Mouse (Mus musculus): Measurements from ENCODE around the gene Slc44a4. TPM values are rescaled to one million over a fixed set of nuclear protein-coding genes. Genes with fewer than 3 reads are reported as not detected.

Slc44a4 gene
- total and polyA plus RNA-seq, 3 experiments, result 1.1 TPM; not detected in 2

DNA sequence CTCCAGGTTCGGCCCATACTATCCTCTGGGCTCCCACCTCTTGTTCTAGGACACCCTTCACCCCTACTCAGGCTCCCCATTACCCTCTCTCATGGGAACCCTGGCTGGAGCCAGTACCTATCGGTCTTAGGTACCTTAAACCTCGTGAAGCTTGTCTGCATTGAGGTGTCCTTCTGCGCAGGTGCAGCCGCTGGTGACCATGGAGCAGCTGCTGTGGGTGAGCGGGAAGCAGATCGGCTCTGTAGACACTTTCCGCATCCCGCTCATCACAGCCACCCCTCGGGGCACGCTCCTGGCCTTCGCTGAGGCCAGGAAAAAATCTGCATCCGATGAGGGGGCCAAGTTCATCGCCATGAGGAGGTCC is 17.5 kb downstream of the Slc44a4 start:
- peak overlapping the region; percentile 90 for H3K4me3 ChIP-seq
- peak overlapping the region; percentile 89 for H3K9ac ChIP-seq (ENCODE audit: low read depth, low read length)
- no peaks in the 10 kb centered on the region for H3K27me3 ChIP-seq (ENCODE audit: control insufficient read depth, insufficient read depth, low read length)
- WGBS, result 10% methylated on average over 14 of the region's 14 CpGs
- TF ChIP-seq CTCF (IDR thresholded peaks at IDR 0.05) (no peak), POLR2A (IDR thresholded peaks at IDR 0.05; ENCODE audit: insufficient read depth, low read depth, low read length) (no peak), EP300 (IDR thresholded peaks at IDR 0.05; ENCODE audit: insufficient read depth, low read depth, low read length) (no peak)
- H3K27ac ChIP-seq, result peak overlapping the region; percentile 85
- peaks cover 1% of the 10 kb centered on the region; the same call in 1 of the 2 replicates for H3K4me1 ChIP-seq (ENCODE audit: control insufficient read depth, insufficient read depth, low read length)
- H3K36me3 ChIP-seq (ENCODE audit: control insufficient read depth, insufficient read depth, low read length), result no peaks in the 10 kb centered on the region
- DNase-seq, result peak in 1 of 2 experiments; percentile 45
- no peaks in the 10 kb centered on the region for H3K79me2 ChIP-seq (replicated peaks; ENCODE audit: control insufficient read depth, insufficient read depth, low read length)
- intact Hi-C loops (cut with DNase I), result loop anchor here (2.0 kb wide), 2 partner anchors 39 to 49 kb away; partner anchors contain the start of gene Lsm2

- WGBS, result 50% methylated on average over 8 of the region's 8 CpGs
- peak overlapping the region; percentile 85 for H3K27ac ChIP-seq
- H3K9ac ChIP-seq (ENCODE audit: low read depth, low read length), result peak overlapping the region; percentile 89; the same call in 1 of the 2 replicates
These were observed 18.0 kb downstream of the Slc44a4 start for GRCm38 (mm10) chr17:34932287-34932686.

GRCm38 (mm10) chr17:34934031-34934430 is 19.8 kb downstream of the Slc44a4 start:
- intact Hi-C loops (cut with DNase I), result no loop called here
- Histone ChIP-seq H3K27ac (peak overlapping the region; percentile 62), H3K4me3 (peak overlapping the region; percentile 37)

More at GRCm38 (mm10) chr17:34932287-34932686, 18.0 kb downstream of the Slc44a4 start:
- no peak for DNase-seq
- TF ChIP-seq EP300 (IDR thresholded peaks at IDR 0.05; ENCODE audit: insufficient read depth, low read depth, low read length) (no peak), CTCF (IDR thresholded peaks at IDR 0.05) (no peak), POLR2A (IDR thresholded peaks at IDR 0.05; ENCODE audit: insufficient read depth, low read depth, low read length) (no peak)
- Histone ChIP-seq H3K36me3 (ENCODE audit: control insufficient read depth, insufficient read depth, low read length) (no peaks in the 10 kb centered on the region), H3K4me1 (ENCODE audit: control insufficient read depth, insufficient read depth, low read length) (peaks cover 1% of the 10 kb centered on the region; the same call in 1 of the 2 replicates), H3K27me3 (ENCODE audit: control insufficient read depth, insufficient read depth, low read length) (no peaks in the 10 kb centered on the region), H3K79me2 (replicated peaks; ENCODE audit: control insufficient read depth, insufficient read depth, low read length) (no peaks in the 10 kb centered on the region), H3K4me3 (peak overlapping the region; percentile 90)
- intact Hi-C loops (cut with DNase I), result no loop called here

GRCm38 (mm10) chr17:34934830-34935229 is 20.6 kb downstream of the Slc44a4 start:
- intact Hi-C loops (cut with DNase I), result no loop called here
- no peak for TF ChIP-seq CTCF (IDR thresholded peaks at IDR 0.05)
- TF ChIP-seq EP300 (IDR thresholded peaks at IDR 0.05; ENCODE audit: insufficient read depth, low read depth, low read length), result no peak
- TF ChIP-seq POLR2A (IDR thresholded peaks at IDR 0.05; ENCODE audit: insufficient read depth, low read depth, low read length), result no peak
- H3K36me3 ChIP-seq (ENCODE audit: control insufficient read depth, insufficient read depth, low read length), result no peaks in the 10 kb centered on the region
- H3K27me3 ChIP-seq (ENCODE audit: control insufficient read depth, insufficient read depth, low read length), result no peaks in the 10 kb centered on the region
- no peaks in the 10 kb centered on the region for H3K79me2 ChIP-seq (replicated peaks; ENCODE audit: control insufficient read depth, insufficient read depth, low read length)
- 39% methylated on average over 8 of the region's 8 CpGs for WGBS
- peak overlapping the region; percentile 62 for H3K27ac ChIP-seq
- peaks cover 1% of the 10 kb centered on the region; the same call in 1 of the 2 replicates for H3K4me1 ChIP-seq (ENCODE audit: control insufficient read depth, insufficient read depth, low read length)
- peak in 1 of 2 experiments; percentile 32 for DNase-seq
- H3K9ac ChIP-seq (ENCODE audit: low read depth, low read length), result no peak overlapping the region
- H3K4me3 ChIP-seq, result peak overlapping the region; percentile 37

More at GRCm38 (mm10) chr17:34934031-34934430, 19.8 kb downstream of the Slc44a4 start:
- Histone ChIP-seq H3K9ac (ENCODE audit: low read depth, low read length) (peak overlapping the region; percentile 25; the same call in 1 of the 2 replicates), H3K4me1 (ENCODE audit: control insufficient read depth, insufficient read depth, low read length) (peaks cover 1% of the 10 kb centered on the region; the same call in 1 of the 2 replicates), H3K36me3 (ENCODE audit: control insufficient read depth, insufficient read depth, low read length) (no peaks in the 10 kb centered on the region), H3K27me3 (ENCODE audit: control insufficient read depth, insufficient read depth, low read length) (no peaks in the 10 kb centered on the region), H3K79me2 (replicated peaks; ENCODE audit: control insufficient read depth, insufficient read depth, low read length) (no peaks in the 10 kb centered on the region)
- no peak for TF ChIP-seq POLR2A (IDR thresholded peaks at IDR 0.05; ENCODE audit: insufficient read depth, low read depth, low read length)
- TF ChIP-seq EP300 (IDR thresholded peaks at IDR 0.05; ENCODE audit: insufficient read depth, low read depth, low read length), result no peak
- TF ChIP-seq CTCF (IDR thresholded peaks at IDR 0.05), result no peak
- WGBS, result 60% methylated on average over 24 of the region's 24 CpGs
- DNase-seq, result no peak

DNA sequence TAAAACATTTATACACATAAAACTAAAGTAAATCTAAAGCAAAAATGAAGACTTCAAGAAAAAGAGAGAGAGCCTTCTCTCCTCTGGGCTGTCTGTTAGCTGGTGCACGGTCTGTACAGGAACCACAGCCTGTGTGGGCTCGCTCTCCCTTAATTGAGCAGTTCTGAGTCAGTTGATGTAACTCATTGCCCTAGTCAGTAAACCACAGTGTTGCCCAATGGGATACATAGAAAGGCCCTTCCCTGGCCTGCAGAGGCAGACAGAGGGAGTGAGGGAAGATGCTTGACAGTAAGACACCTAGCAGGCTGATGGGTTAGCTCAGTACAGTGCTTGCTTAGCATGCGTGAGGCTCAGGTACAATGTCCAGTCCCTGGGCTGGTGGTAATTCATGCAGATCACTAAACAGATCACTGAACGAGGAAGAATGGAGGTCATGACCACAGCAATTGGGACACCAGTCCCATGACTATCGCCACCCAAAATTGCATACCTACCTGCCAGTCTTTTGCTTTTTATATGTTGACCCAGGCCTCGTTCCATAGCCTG is 23.8 kb downstream of the Slc44a4 start:
- no peaks in the 10 kb centered on the region for H3K79me2 ChIP-seq (replicated peaks; ENCODE audit: control insufficient read depth, insufficient read depth, low read length)
- 88% methylated on average over 6 of the region's 6 CpGs for WGBS
- no peak overlapping the region for H3K9ac ChIP-seq (ENCODE audit: low read depth, low read length)
- TF ChIP-seq CTCF (IDR thresholded peaks at IDR 0.05), result no peak
- no peak for TF ChIP-seq EP300 (IDR thresholded peaks at IDR 0.05; ENCODE audit: insufficient read depth, low read depth, low read length)
- no peaks in the 10 kb centered on the region for H3K27me3 ChIP-seq (ENCODE audit: control insufficient read depth, insufficient read depth, low read length)
- no peak for DNase-seq
- no peaks in the 10 kb centered on the region; the same call in 1 of the 2 replicates for H3K36me3 ChIP-seq (ENCODE audit: control insufficient read depth, insufficient read depth, low read length)
- H3K4me1 ChIP-seq (ENCODE audit: control insufficient read depth, insufficient read depth, low read length), result peaks cover 3% of the 10 kb centered on the region; the same call in 1 of the 2 replicates
- no peak overlapping the region for H3K4me3 ChIP-seq
- intact Hi-C loops (cut with DNase I), result no loop called here
- H3K27ac ChIP-seq, result no peak overlapping the region

- Histone ChIP-seq H3K79me2 (replicated peaks; ENCODE audit: control insufficient read depth, insufficient read depth, low read length) (no peaks in the 10 kb centered on the region), H3K9ac (ENCODE audit: low read depth, low read length) (peak overlapping the region; percentile 46), H3K27me3 (ENCODE audit: control insufficient read depth, insufficient read depth, low read length) (no peaks in the 10 kb centered on the region), H3K4me3 (peak overlapping the region; percentile 38), H3K27ac (peak overlapping the region; percentile 84), H3K36me3 (ENCODE audit: control insufficient read depth, insufficient read depth, low read length) (no peaks in the 10 kb centered on the region; the same call in 1 of the 2 replicates), H3K4me1 (ENCODE audit: control insufficient read depth, insufficient read depth, low read length) (peaks cover 3% of the 10 kb centered on the region; the same call in 1 of the 2 replicates)
- intact Hi-C loops (cut with DNase I), result no loop called here
- 10% methylated on average over 15 of the region's 15 CpGs for WGBS
- TF ChIP-seq POLR2A (IDR thresholded peaks at IDR 0.05; ENCODE audit: insufficient read depth, low read depth, low read length) (peak; percentile 34; the same call in 1 of the 2 replicates), CTCF (IDR thresholded peaks at IDR 0.05) (no peak)
- DNase-seq, result peak; percentile 49 to 61
These were observed 27.2 kb downstream of the Slc44a4 start for GRCm38 (mm10) chr17:34941344-34942041.

Data from heart, adult 2 months (tissue).